Mouse (Mus musculus): ENCODE results near the gene Glis3.

- TF ChIP-seq GATA1 (IDR thresholded peaks at IDR 0.05; ENCODE audit: low read length), result no peak
- no peak for TF ChIP-seq TAL1 (IDR thresholded peaks at IDR 0.05; ENCODE audit: low read length)
Observed at GRCm38 (mm10) chr19:28679776-28680391, at the start of gene Glis3.
